Mouse (Mus musculus): ENCODE measurements around the gene Akr1a1. TPM values are rescaled to one million over a fixed set of nuclear protein-coding genes. Genes with fewer than 3 reads are reported as not detected.
"Not testable (repeated sequence)": the region's sequence is repeated elsewhere in the genome, so short reads cannot be mapped to it uniquely, and the experiment has no call there.

Gene Akr1a1
- total RNA-seq, 2 experiments from 2014 or later: 380 to 465 TPM

GRCm38 (mm10) chr4:116660829-116661228 is 9.3 kb upstream of the Akr1a1 start:
- DNase-seq (ENCODE audit: low spot score in 2 of 2): no peak
- intact Hi-C loops (cut with DNase I): no loop called here

- DNase-seq (ENCODE audit: low spot score in 2 of 2); intact Hi-C loops (cut with DNase I): not testable (repeated sequence)
Observed at GRCm38 (mm10) chr4:116659916-116660315, 8.4 kb upstream of the Akr1a1 start.

GRCm38 (mm10) chr4:116659474-116659873 is 8.0 kb upstream of the Akr1a1 start:
- no peak for DNase-seq (ENCODE audit: low spot score in 2 of 2)
- intact Hi-C loops (cut with DNase I): no loop called here

- intact Hi-C loops (cut with DNase I): no loop called here
- no peak for DNase-seq (ENCODE audit: low spot score in 2 of 2)
Observed at GRCm38 (mm10) chr4:116657971-116658370, 6.5 kb upstream of the Akr1a1 start.

- intact Hi-C loops (cut with DNase I): no loop called here
- DNase-seq (ENCODE audit: low spot score in 2 of 2): no peak
Observed at GRCm38 (mm10) chr4:116655658-116656057, 4.2 kb upstream of the Akr1a1 start.

- DNase-seq (ENCODE audit: low spot score in 2 of 2): no peak
- intact Hi-C loops (cut with DNase I): no loop called here
Observed at GRCm38 (mm10) chr4:116655100-116655499, 3.6 kb upstream of the Akr1a1 start.

- no peak for DNase-seq (ENCODE audit: low spot score in 2 of 2)
- intact Hi-C loops (cut with DNase I): no loop called here
Observed at GRCm38 (mm10) chr4:116653228-116653627, 1.7 kb upstream of the Akr1a1 start.

- intact Hi-C loops (cut with DNase I): loop anchor here (2.0 kb wide), 1 partner anchor 35 kb away; no protein-coding TSS in a partner anchor
- DNase-seq (ENCODE audit: low spot score in 2 of 2): no peak
Observed at GRCm38 (mm10) chr4:116651797-116652135, 286 bp upstream of the Akr1a1 start.

GRCm38 (mm10) chr4:116650365-116650764 is 1.1 kb downstream of the Akr1a1 start:
- DNase-seq (ENCODE audit: low spot score in 2 of 2): no peak
- intact Hi-C loops (cut with DNase I): loop anchor here (2.0 kb wide), 1 partner anchor 36 kb away; no protein-coding TSS in a partner anchor

GRCm38 (mm10) chr4:116649411-116649810 is 2.1 kb downstream of the Akr1a1 start:
- intact Hi-C loops (cut with DNase I): no loop called here
- no peak for DNase-seq (ENCODE audit: low spot score in 2 of 2)

- intact Hi-C loops (cut with DNase I): no loop called here
- DNase-seq (ENCODE audit: low spot score in 2 of 2): no peak
Observed at GRCm38 (mm10) chr4:116645624-116646023, 5.9 kb downstream of the Akr1a1 start.

- DNase-seq (ENCODE audit: low spot score in 2 of 2): no peak
- intact Hi-C loops (cut with DNase I): loop anchor here (5.0 kb wide), 1 partner anchor 63 kb away; the partner anchor contains the start of genes Ccdc163 and Mmachc
Observed at GRCm38 (mm10) chr4:116644326-116644725, 7.2 kb downstream of the Akr1a1 start.

GRCm38 (mm10) chr4:116642071-116642470 is 9.4 kb downstream of the Akr1a1 start:
- intact Hi-C loops (cut with DNase I): loop anchor here (5.0 kb wide), 1 partner anchor 65 kb away; the partner anchor contains the start of genes Ccdc163 and Mmachc

GRCm38 (mm10) chr4:116638821-116639220 is 12.7 kb downstream of the Akr1a1 start:
- no peak for DNase-seq (ENCODE audit: low spot score in 2 of 2)
- intact Hi-C loops (cut with DNase I): no loop called here

More at GRCm38 (mm10) chr4:116642071-116642470, 9.4 kb downstream of the Akr1a1 start:
- no peak for DNase-seq (ENCODE audit: low spot score in 2 of 2)

- DNase-seq (ENCODE audit: low spot score in 2 of 2): no peak
- intact Hi-C loops (cut with DNase I): no loop called here
Observed at GRCm38 (mm10) chr4:116635197-116635596, 16.3 kb downstream of the Akr1a1 start.

GRCm38 (mm10) chr4:116627722-116628662 is 23.5 kb downstream of the Akr1a1 start, which contains the start of gene Nasp:
Nasp (minus strand) TSS chr4:116627941.
- intact Hi-C loops (cut with DNase I): no loop called here
- DNase-seq (ENCODE audit: low spot score in 2 of 2): peak; percentile 78 to 83

GRCm38 (mm10) chr4:116627359-116627716 is 24.1 kb downstream of the Akr1a1 start:
- intact Hi-C loops (cut with DNase I): no loop called here

GRCm38 (mm10) chr4:116626658-116627358 is 24.7 kb downstream of the Akr1a1 start:
- intact Hi-C loops (cut with DNase I): no loop called here
- DNase-seq (ENCODE audit: low spot score in 2 of 2): peak; percentile 51 to 54

More at GRCm38 (mm10) chr4:116627359-116627716, 24.1 kb downstream of the Akr1a1 start:
- peak; percentile 87 to 93 for DNase-seq (ENCODE audit: low spot score in 2 of 2)

GRCm38 (mm10) chr4:116624831-116625230 is 26.6 kb downstream of the Akr1a1 start:
- DNase-seq (ENCODE audit: low spot score in 2 of 2): no peak
- intact Hi-C loops (cut with DNase I): no loop called here

- no peak for DNase-seq (ENCODE audit: low spot score in 2 of 2)
- intact Hi-C loops (cut with DNase I): no loop called here
Observed at GRCm38 (mm10) chr4:116615237-116615636, 36.2 kb downstream of the Akr1a1 start.

Measured in left cerebral cortex, postnatal 36 days (tissue).